Mouse (Mus musculus): ENCODE results near the gene Nxpe4.
"Not testable (repeated sequence)": the region's sequence is repeated elsewhere in the genome, so short reads cannot be mapped to it uniquely, and the experiment has no call there.

Gene Nxpe4

DNA sequence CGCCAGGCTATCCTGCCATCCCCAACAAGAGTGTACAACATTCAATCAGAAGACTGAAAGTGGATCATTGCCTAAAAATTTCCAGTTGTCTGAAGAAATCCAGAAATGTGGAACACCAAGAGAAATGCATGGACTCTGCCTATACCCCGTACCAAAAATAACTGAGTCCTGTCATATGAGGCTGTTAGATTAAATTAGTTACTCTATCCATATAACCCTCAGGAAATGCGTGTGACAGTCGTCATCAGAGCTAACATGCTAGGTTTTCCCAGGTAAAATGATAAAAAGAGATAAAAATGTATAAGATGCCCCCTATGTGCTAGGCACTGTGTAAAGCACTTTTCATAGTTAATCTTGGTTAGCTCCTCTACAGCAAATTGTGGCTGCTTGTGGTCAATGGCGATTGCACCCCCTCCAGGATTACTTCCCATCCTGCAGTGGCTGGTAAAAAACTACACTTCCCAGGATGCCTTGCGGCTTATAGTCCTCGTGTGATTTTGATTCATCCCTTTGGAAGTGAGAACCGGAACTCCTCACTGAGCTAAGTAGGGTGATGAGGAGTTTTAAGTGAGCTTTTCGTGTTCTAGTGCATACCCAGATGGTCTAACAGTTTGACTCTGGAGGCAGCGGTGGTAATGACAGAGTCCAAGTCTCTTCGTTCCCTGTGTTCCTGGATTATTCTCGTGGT, at the start of gene Nxpe4:
Gene Nxpe4 (plus strand): TSS at position 519 of the 688 bp plus-strand sequence.
- peak; percentile 78 to 81 for DNase-seq (ENCODE audit: low spot score in 2 of 2)

DNA sequence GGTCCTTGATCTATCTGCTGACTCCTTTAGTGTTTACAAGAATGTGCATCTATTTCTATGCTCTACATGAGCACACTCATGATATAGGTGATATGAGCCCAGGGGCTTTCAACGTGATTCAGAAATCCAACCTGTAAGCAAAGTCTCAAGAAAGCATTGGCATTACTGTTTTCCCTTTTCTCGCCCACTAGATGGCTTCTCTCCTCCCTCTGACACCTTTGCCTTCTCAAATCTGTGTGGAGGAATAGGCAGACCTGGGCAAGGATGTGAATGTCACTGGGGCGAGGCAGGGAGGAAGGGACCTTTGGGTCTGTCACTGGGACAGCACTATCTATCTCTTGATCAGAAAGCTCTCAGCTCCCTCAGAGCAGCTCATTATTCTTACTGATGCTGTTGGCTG, 35.0 kb upstream of the Nxpe4 start:
- DNase-seq (ENCODE audit: low spot score in 2 of 2), result no peak

GRCm38 (mm10) chr9:48137507-48137906, 24.3 kb upstream of the Nxpe4 start:
- no peak for DNase-seq (ENCODE audit: low spot score in 2 of 2)

GRCm38 (mm10) chr9:48140485-48141411, 21.1 kb upstream of the Nxpe4 start:
- DNase-seq (ENCODE audit: low spot score in 2 of 2), result no peak

GRCm38 (mm10) chr9:48142646-48143045, 19.2 kb upstream of the Nxpe4 start:
- no peak for DNase-seq (ENCODE audit: low spot score in 2 of 2)

DNA sequence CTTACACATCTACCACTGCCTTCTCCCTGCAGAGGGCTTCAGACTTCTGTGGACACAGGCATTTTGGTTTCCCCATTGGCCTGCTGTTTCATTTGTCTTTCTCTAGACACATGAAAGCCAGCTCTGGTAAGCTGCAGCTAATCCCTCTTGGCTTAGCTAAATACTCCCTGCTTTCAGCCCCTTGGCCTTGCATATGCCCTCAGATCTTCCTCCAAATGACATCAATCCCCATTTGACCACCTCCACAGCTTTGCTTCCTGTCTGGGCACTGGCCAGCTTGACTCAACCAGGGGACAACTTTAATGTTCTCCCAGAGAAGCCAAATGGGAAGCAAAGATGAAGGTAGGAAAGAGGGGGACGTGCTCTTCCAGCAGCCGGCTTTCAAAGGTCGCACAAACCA, 15.1 kb upstream of the Nxpe4 start:
- no peak for DNase-seq (ENCODE audit: low spot score in 2 of 2)

DNA sequence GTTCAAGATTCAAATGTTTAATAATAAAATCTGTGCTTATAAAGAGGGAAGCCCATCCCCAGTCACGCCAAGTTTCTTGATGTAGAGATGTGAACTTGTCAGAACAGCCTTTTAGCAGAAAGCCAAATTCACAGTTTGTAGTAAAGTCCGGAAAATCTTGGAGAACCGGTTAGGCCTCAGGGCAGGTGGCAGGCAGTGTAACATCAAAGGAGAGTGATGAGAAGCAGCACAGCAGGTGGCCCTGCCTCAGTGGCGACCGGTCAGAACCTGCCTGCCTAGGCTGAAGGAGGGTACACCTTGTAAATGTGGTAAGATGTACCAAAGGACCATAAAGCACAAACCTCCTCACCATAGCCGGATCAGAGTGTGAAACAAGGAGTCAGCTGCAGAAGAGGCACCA, 4.7 kb downstream of the Nxpe4 start:
- not testable (repeated sequence) for DNase-seq (ENCODE audit: low spot score in 2 of 2)

- no peak for DNase-seq (ENCODE audit: low spot score in 2 of 2)
Observed at GRCm38 (mm10) chr9:48176764-48177163, 14.9 kb downstream of the Nxpe4 start.

- DNase-seq (ENCODE audit: low spot score in 2 of 2), result no peak
Observed at GRCm38 (mm10) chr9:48181300-48181699, 19.5 kb downstream of the Nxpe4 start.

DNA sequence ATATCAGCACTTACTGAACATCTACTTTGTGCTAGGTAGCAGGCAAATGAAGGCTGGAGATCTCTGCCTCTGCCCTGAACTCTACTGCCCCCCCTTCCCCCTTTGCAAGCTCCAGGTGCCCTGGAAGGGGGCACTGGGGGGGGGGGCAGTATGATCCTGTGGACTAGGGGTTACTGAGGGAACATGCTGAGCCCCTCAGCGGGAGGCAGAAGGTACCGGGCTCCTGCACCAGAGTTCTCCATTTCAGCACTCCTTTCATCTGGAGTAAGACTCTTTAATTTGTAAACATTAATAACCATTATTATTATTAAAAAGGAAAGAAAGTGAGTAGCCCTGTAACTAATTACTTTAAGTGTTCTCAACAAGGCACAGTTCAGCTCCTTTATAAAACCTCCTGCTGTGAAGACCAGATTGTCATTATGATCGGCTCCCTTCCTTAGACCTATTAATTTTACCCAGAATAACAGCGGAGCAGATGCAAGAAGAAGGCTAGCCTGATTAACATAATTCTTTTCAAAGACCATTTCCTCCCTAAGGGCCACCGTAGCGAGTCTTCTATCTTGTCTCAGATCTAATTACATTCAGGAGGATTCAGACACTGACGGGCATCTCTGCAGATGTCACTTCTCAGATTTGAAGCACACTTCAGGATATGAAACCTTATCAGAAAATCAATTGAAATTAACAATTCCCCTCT, 21.0 kb downstream of the Nxpe4 start:
- DNase-seq (ENCODE audit: low spot score in 2 of 2), result no peak

DNA sequence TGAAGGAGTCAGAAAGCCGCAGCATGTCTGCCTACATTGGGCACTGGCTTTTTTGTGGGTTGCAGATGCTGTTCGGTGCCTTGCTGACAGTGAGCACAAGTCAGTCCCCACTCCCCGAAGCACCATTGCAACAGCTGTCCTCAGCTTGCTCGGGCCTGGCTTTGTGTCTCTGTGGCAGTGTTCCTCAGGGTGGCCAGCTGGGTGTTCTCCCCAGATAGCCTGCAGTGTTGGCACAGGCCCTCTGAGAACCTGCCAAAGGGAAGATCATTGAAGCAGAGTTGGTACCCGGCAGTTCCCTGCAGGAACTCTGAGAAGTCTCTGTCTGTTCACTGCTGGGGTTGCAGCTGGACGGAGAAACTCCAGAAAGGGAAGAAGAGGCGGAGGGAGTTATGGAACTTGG, 22.5 kb downstream of the Nxpe4 start:
- DNase-seq (ENCODE audit: low spot score in 2 of 2), result peak; percentile 28 to 34

DNA sequence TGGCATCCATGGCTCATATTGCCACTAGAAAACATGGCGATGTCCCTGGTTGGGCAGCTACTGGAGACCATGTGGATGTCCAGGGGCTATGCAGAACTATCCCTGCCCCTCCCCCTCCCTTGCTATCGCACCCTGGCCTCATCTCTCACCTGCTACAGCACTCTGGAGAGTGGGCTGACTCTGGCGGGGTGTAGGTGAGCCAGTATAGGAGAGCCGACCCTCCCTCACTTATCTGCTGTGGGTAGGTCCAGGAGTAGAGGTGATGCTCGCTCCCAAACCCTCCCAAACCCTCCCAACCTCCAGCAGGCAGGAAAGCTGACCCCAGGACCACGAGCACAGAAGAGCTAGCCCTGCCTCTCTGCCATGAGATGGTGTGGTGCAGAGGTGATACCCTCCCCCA, 27.0 kb downstream of the Nxpe4 start:
- DNase-seq (ENCODE audit: low spot score in 2 of 2), result no peak

DNA sequence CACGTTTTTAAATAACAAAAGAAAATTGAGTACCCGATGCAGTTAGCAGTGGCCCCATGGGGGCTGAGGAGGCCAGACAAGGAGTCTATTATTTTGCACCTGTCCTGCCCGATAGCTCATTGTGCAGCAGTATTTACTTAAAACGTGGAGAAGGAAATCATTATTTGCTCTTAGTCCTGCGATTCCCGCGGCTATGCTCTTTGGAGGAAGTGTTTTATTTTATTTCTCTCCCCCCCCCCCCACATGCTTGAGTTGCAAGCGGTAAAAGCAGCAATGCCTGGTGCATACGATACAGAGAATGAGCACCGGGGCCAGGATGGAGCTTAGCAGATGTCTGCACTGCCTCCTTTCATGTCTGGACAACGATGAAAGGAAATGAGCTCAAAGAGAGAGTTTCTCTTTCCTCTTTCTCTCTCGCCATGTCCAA, 35.6 kb downstream of the Nxpe4 start:
- DNase-seq (ENCODE audit: low spot score in 2 of 2), result no peak

GRCm38 (mm10) chr9:48210970-48211369, 49.1 kb downstream of the Nxpe4 start:
- no peak for DNase-seq (ENCODE audit: low spot score in 2 of 2)

DNA sequence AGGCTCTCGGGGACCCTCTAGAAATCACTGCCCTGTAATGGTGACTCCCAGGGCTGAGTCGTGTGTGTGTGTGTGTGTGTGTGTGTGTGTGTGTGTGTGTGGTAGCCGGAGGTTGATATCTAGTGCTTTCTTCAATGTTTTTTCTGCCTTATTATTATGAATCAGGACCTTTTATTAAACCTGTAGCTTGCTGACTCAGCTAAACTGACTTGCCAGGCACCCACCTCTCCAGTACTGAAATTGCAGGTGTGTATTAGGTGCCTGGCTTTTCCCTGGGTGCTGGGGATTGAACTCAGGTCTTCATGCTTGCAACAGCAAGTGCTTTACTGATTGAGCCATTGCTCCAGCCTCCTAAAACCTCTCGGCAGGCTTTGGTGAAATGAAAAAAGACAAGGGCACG, 50.1 kb downstream of the Nxpe4 start:
- no peak for DNase-seq (ENCODE audit: low spot score in 2 of 2)

GRCm38 (mm10) chr9:48214751-48215150, 52.9 kb downstream of the Nxpe4 start:
- no peak for DNase-seq (ENCODE audit: low spot score in 2 of 2)

GRCm38 (mm10) chr9:48216091-48217001, 54.5 kb downstream of the Nxpe4 start:
- DNase-seq (ENCODE audit: low spot score in 2 of 2), result no peak

DNA sequence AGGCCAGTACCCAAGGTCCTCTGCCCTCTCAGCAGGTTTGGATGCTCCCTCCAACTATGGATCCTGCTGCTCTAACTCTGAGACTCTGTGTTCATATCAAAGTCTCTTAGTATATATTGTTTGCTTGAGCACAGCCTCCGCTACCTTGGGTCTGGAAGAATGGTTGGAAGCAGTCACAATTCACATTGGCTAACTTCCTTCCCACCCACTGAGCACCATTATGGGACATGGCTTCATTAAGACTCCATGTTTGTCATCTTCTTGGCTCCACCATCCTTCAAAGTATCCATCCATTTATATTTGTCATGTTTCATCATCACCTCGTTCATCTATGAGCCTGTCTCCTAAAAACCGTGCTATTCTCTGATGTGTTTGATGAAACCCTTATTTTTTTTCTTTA, 68.9 kb downstream of the Nxpe4 start:
- no peak for DNase-seq (ENCODE audit: low spot score in 2 of 2)

DNA sequence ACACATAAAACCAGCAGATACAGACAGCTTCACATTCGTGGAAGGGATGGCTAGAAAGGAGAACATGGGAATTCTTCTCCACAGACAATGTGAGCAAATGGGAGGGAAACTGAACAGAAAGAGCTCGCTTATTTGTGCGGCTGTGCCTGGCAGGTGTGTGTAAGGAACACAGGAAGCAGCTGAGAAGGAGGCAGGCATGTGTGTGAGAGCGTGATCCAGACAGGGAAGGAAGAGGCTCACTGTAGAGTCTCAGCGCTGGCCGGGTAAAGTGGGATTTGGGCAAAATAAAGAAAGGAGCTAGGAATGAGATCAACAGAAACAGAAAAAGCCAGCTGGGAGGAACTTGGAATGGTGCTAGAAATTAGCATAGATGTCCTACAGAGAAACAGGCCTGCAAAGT, 74.6 kb downstream of the Nxpe4 start:
- DNase-seq (ENCODE audit: low spot score in 2 of 2), result no peak

DNA sequence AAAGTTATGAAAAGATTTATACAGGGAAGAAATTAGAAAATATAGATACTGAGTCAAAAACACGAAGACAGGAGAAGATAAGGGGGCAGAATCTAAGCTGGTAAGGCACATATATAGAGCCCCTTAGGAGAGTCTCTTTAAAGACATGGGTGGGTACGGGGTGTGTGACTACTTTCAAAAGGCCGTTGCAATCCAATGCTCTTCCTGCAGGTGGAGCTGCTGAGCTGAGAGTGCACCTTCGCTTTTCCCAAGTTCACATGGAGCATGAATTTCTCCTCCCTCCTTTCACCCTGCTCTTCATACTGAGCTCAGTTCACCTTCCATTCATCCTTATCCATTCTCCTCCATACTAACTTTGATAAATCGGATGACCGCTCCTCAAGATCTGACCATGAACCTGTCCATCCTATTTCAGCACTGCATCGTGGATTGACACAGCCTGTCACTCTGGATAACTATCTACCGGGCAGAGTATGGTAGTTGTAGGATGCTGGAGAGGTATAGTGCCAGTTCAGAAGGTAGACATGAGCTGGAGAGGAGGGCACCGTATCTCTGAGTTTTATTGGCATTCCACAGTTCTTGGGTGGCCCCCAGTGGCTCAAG, 76.4 kb downstream of the Nxpe4 start:
- DNase-seq (ENCODE audit: low spot score in 2 of 2), result no peak

GRCm38 (mm10) chr9:48239461-48239860, 77.6 kb downstream of the Nxpe4 start:
- no peak for DNase-seq (ENCODE audit: low spot score in 2 of 2)
